Mouse (Mus musculus) gastrocnemius, adult 18-20 months (tissue): ENCODE results near the gene Olfr1008. TPM values are rescaled to one million over a fixed set of nuclear protein-coding genes. Genes with fewer than 3 reads are reported as not detected.
"Not testable (repeated sequence)": the region's sequence is repeated elsewhere in the genome, so short reads cannot be mapped to it uniquely, and the experiment has no call there.

Experiments used
- DNase-seq: peaks from one replicate; pipeline ENCODE4 v3.0.0; 2021; ENCODE audit warnings: low spot score
- long read RNA-seq, 2 experiments: library from polyadenylated mRNA; stranded (forward); transcript quantifications; one replicate each; pipeline ENCODE4 v2.0.0; 2021
- total RNA-seq, 2 experiments: library from RNA; stranded (reverse); gene quantifications; 2 replicates each; pipeline ENCODE4 v1.2.3; 2021

Gene Olfr1008
- total RNA-seq: not detected
- long read RNA-seq, experiment 1: 0 reads
- long read RNA-seq, experiment 2: 0 reads

DNA sequence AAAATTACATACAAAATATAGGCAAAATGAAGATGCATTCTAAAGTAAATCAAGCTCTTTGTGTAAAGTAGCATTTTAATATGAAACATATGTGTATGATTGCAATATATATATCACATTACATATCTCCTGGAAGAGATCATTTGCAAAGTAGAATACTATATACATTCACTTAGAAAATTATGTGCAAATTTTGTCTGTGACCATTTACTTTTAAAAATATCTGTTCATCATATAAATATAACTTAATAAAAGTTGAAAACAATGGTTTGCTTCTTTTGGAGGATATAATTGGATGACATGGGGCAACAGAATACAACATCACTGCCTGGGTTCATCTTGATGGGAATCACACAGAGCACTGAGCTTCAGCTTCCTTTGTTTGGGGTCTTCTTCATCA lies at the start of gene Olfr1008:
Olfr1008 (plus strand) TSS at position 301 of the 400 bp plus-strand sequence.
- no peak for DNase-seq

DNA sequence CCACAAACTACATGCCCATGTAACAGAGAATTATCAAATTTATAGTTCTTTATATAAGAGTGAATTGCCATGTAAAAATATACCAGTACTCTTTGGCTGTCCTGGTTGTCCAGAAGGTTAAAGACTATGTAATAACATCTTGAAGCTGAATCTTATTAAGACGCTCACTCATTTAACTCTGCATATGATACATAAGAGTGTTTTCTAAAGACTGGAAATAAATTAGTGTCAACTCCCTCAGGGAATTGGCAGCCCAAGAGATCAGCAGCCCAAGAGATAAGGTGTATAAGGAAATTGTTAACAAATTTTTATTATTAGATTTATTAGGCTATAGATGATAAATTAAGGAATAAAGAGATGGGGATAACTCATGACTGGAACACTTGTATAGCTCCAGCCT lies 38.6 kb upstream of the Olfr1008 start, which contains the start of gene Olfr1002:
Olfr1002 (minus strand) TSS at position 101 of the 400 bp plus-strand sequence.
- DNase-seq: no peak

DNA sequence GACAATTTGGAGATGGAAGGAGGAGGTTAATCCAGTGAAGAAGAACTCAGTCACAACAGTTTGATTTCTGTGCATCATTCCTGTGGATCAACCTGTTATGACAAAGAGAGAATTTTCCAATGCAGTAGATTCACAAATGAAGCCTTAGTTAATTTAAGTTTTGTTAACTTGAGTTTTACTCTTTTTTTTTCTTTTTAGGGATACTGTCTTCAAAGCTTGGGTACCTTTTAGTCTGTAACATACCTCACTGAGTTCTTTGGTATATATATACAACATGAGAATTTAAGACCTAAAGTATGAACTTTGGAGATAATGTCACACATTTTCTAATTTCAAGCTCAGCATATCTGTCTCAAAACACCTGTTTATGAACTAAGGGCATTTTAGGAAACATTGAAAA lies 24.9 kb upstream of the Olfr1008 start, which contains the start of gene Olfr154:
Olfr154 (minus strand) TSS at position 101 of the 400 bp plus-strand sequence.
- not testable (repeated sequence) for DNase-seq

DNA sequence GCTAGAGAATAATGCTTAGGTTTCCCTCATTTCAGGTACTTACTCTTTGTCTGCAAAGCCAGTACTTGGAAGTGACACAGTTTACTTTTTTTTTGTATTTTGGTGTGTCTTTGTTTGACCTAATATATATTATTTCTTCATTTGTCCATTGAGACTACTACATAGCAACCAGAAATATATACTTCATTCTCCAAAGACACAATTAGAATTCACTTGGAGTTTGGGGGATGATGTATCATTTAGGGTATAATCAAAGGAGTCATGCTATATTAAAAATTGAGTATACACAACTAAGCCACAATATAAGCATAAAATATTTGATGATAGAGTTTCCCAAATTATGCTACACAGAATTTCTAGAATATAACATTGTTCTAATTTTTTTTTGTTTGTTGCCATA lies 10.6 kb upstream of the Olfr1008 start, which contains the start of gene Olfr1006:
Olfr1006 (minus strand) TSS at position 101 of the 400 bp plus-strand sequence.
- DNase-seq: no peak

DNA sequence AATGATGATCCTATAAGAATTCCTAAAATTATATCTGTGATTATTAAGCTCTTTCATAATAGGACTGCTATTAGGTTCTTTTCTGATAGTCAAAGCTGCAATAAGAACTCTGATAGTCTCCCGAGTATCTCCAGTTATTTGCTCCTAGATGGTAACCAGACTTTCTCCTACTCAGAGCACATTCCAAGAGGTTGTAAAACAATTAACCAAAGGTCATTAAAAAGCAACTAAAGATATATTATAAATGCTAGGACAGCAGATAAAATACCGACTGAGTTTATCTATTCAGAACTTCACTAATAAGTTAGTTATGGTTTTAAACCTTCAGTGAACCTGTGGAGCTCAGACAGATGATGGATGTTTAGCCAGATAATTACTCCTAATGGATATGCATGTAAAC lies 21.4 kb downstream of the Olfr1008 start:
- not testable (repeated sequence) for DNase-seq

DNA sequence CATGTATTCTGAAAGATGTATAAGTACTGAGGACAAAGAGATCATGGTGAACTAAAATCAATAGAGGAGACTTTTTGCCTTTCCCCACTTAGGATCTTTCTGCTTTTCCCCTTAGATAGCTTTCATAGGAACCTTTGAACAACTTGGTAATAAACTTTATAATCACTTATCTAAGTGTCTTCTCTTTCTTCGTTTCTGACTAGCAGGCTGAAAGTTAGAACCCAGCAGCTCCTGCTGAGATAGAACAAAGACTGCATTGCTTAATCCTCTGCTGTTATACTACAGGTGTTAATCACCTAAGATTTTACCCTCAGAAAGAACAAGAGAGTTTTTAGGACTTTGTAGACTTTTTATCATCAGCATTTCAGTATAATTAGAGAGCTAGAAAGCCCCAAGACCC lies 21.9 kb downstream of the Olfr1008 start:
- DNase-seq: no peak

DNA sequence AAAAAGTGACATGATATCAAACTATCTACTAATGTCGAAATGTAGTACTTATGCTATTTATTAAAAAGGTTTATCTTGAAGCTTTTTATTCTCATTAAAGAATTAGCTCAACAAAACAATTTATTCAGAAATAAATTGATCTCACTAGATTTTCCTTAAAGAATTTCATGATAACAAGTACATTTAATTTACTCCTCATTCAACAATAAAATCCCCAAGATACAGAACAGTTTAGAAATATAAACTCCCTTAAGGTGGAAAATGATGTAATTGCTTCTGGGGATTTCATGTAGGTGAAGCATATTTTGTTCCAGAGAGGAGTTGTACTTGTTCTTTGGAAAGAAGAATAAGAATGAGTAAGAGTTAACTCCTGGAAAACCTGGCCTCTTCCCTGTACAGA lies 25.9 kb downstream of the Olfr1008 start, which contains the start of gene Olfr1009:
Olfr1009 (plus strand) TSS at position 301 of the 400 bp plus-strand sequence.
- no peak for DNase-seq

DNA sequence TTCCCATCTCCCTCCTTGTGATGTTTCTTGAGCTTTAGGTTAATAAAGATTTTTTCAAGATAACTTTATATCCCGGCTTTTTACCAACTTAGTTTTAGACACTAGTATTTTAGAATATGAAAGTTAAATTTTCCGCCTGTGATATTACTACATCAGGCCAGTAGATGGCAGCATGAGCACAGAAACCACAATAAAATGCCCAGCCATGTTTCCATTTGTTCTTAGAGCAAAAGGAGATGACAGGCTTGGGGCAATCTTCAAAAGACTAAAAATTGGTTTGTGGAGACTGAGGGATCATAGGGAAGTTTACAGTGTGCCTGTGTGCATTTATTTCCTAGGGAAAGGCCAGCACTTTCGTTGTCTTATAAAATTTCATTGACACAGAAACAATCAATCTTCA lies 36.6 kb downstream of the Olfr1008 start:
- DNase-seq: no peak

Other genes with a start within 250 kb of the Olfr1008 start
- not detected for gene Olfr995, start 245.8 kb upstream of the Olfr1008 start, total RNA-seq
- not detected for gene 4833423E24Rik, start 170.4 kb upstream of the Olfr1008 start, total RNA-seq
- not detected for gene Olfr996, start 110.2 kb upstream of the Olfr1008 start, total RNA-seq
- not detected for gene Olfr998, start 100.5 kb upstream of the Olfr1008 start, total RNA-seq
- gene Olfr1000, start 77.5 kb upstream of the Olfr1008 start, total RNA-seq: not detected
- not detected for gene Olfr1002, start 38.7 kb upstream of the Olfr1008 start, total RNA-seq
- not detected for gene Olfr154, start 25.0 kb upstream of the Olfr1008 start, total RNA-seq
- gene Olfr1006, start 10.7 kb upstream of the Olfr1008 start, total RNA-seq: not detected
- not detected for gene Olfr1009, start 26.0 kb downstream of the Olfr1008 start, total RNA-seq
- gene Olfr1012, start 73.3 kb downstream of the Olfr1008 start, total RNA-seq: not detected
- gene Olfr1013, start 77.7 kb downstream of the Olfr1008 start, total RNA-seq: not detected
- gene Olfr1014, start 83.3 kb downstream of the Olfr1008 start, total RNA-seq: not detected
- not detected for gene Olfr1015, start 92.6 kb downstream of the Olfr1008 start, total RNA-seq
- not detected for gene Olfr1016, start 113.1 kb downstream of the Olfr1008 start, total RNA-seq
- not detected for gene Olfr1018, start 129.0 kb downstream of the Olfr1008 start, total RNA-seq
- gene Olfr1019, start 156.1 kb downstream of the Olfr1008 start, total RNA-seq: not detected
- gene Olfr1020, start 157.6 kb downstream of the Olfr1008 start, total RNA-seq: not detected
- gene Olfr1022, start 179.2 kb downstream of the Olfr1008 start, total RNA-seq: not detected
- gene Olfr1023, start 196.2 kb downstream of the Olfr1008 start, total RNA-seq: not detected
- not detected for gene Olfr1024, start 215.6 kb downstream of the Olfr1008 start, total RNA-seq
- not detected for gene Olfr1025-ps1, start 225.8 kb downstream of the Olfr1008 start, total RNA-seq
- not detected for gene Olfr1026, start 232.1 kb downstream of the Olfr1008 start, total RNA-seq